ENCODE assay signal across 9 mouse cellular contexts in the genomic region with DNA sequence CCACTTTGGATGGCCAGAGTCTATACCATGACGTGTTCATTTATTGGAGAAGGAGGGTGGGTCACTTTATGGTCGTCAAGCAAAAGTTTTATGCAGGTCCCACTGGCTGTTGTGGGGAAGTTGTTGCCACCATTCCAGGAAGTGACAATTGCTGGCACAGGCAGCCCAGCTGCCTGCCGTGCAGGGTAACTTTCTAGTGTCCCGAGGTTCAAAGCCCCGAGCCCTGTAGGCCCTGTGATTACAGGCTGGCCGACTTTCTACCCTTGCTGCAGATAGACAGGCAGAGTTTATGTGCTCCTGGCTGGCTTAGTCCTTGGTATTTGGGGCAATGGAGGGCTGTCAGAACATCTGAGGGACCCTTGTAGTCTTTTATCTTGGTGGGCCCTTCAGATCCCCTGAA. TPM values are rescaled to one million over a fixed set of nuclear protein-coding genes. Genes with fewer than 3 reads are reported as not detected.
DNase-seq lines count a peak whose midpoint lies in the region; ATAC-seq and TF ChIP-seq lines count a peak whose summit lies in the region.
"Had no signal": no experiment of that assay in that cellular context is flagged by ENCODE, and none has a peak within 500 bp of the region (broad histone marks: within the 10 kb centered on the region; RNA-seq: fewer than 3 reads in every experiment).

No protein-coding gene starts in this region.

- H3K79me2 ChIP-seq in heart, adult 2 months (replicated peaks; ENCODE audit: control insufficient read depth, insufficient read depth, low read length) = peaks cover 9% of the 10 kb centered on the region

- H3K9me3 ChIP-seq in liver, embryonic 13.5 days (replicated peaks) = no peaks in the 10 kb centered on the region
- H3K9me3 ChIP-seq in forebrain, postnatal 0 days (ENCODE audit: low read length) = no peaks in the 10 kb centered on the region

- no peaks in the 10 kb centered on the region for H3K36me3 ChIP-seq in heart, adult 2 months (ENCODE audit: control insufficient read depth, insufficient read depth, low read length)
- H3K36me3 ChIP-seq in liver, embryonic 13.5 days = no peaks in the 10 kb centered on the region
- H3K36me3 ChIP-seq in forebrain, postnatal 0 days (ENCODE audit: insufficient read depth) = no peaks in the 10 kb centered on the region

- no peak overlapping the region; the same call in 1 of the 2 replicates for H3K9ac ChIP-seq in heart, adult 2 months (ENCODE audit: low read depth, low read length)
- H3K9ac ChIP-seq in liver, embryonic 13.5 days = no peak overlapping the region
- H3K9ac ChIP-seq in forebrain, postnatal 0 days = no peak overlapping the region

- no peak for DNase-seq in heart, adult 2 months
- no peak for DNase-seq in heart, postnatal 25 days (ENCODE audit: low spot score)
- DNase-seq in thymus, postnatal 0 days (ENCODE audit: low spot score) = peak; percentile 26
- no peak for DNase-seq in thymus, adult 18-20 months
- DNase-seq in liver, embryonic 13.5 days = no peak
- DNase-seq in urinary bladder, adult 18-20 months (ENCODE audit: low spot score in 2 of 2) = no peak
- no peak for DNase-seq in right cerebral cortex, postnatal 25 days
- DNase-seq in forebrain, postnatal 0 days = no peak

- intact Hi-C loops in heart, adult 2 months (cut with DNase I) = no loop called here
- intact Hi-C loops in heart, postnatal 25 days (cut with DNase I) = no loop called here

- H3K4me2 ChIP-seq in liver, embryonic 13.5 days = peak overlapping the region; percentile 19; the same call in 1 of the 2 replicates
- H3K4me2 ChIP-seq in forebrain, postnatal 0 days (ENCODE audit: low read depth) = no peak overlapping the region

- TF ChIP-seq POLR2A in heart, adult 2 months (IDR thresholded peaks at IDR 0.05; ENCODE audit: insufficient read depth, low read depth, low read length) = no peak

- ATAC-seq in liver, embryonic 13.5 days (ENCODE audit: low read depth) = no peak
- ATAC-seq in forebrain, postnatal 0 days = no peak
- ATAC-seq: hindbrain, embryonic 16.5 days had no signal

- TF ChIP-seq EP300 in heart, adult 2 months (IDR thresholded peaks at IDR 0.05; ENCODE audit: insufficient read depth, low read depth, low read length) = no peak

- H3K4me3 ChIP-seq in heart, adult 2 months = no peak overlapping the region
- no peak overlapping the region for H3K4me3 ChIP-seq in liver, embryonic 13.5 days (replicated peaks)
- H3K4me3 ChIP-seq in forebrain, postnatal 0 days (ENCODE audit: low read depth, low read length) = no peak overlapping the region

- peaks cover 31% of the 10 kb centered on the region for H3K4me1 ChIP-seq in heart, adult 2 months (ENCODE audit: control insufficient read depth, insufficient read depth, low read length)
- peaks cover 92% of the 10 kb centered on the region for H3K4me1 ChIP-seq in liver, embryonic 13.5 days (replicated peaks)
- peaks cover 18% of the 10 kb centered on the region; the same call in 1 of the 2 replicates for H3K4me1 ChIP-seq in forebrain, postnatal 0 days (ENCODE audit: insufficient read depth)

- no peak for TF ChIP-seq CTCF in heart, adult 2 months (IDR thresholded peaks at IDR 0.05)
- no peak for TF ChIP-seq CTCF in forebrain, postnatal 0 days (IDR thresholded peaks at IDR 0.05; ENCODE audit: low read depth)

- H3K27me3 ChIP-seq in heart, adult 2 months (ENCODE audit: control insufficient read depth, insufficient read depth, low read length) = no peaks in the 10 kb centered on the region
- peaks cover 61% of the 10 kb centered on the region for H3K27me3 ChIP-seq in liver, embryonic 13.5 days
- no peaks in the 10 kb centered on the region for H3K27me3 ChIP-seq in forebrain, postnatal 0 days (ENCODE audit: insufficient read depth, low read length)

- 35% methylated on average over 6 of the region's 6 CpGs for WGBS in heart, adult 2 months
- 32% methylated on average over 6 of the region's 6 CpGs for WGBS in liver, embryonic 13.5 days (ENCODE audit: insufficient replicate concordance)
- 54% methylated on average over 6 of the region's 6 CpGs for WGBS in forebrain, postnatal 0 days

- H3K27ac ChIP-seq in heart, adult 2 months = peak overlapping the region; percentile 85
- H3K27ac ChIP-seq in liver, embryonic 13.5 days = peak overlapping the region; percentile 49; the same call in 1 of the 2 replicates
- H3K27ac ChIP-seq in forebrain, postnatal 0 days (ENCODE audit: low read depth, low read length) = no peak overlapping the region

RNA-seq across cellular contexts. Expression of gene Gm21969, which starts 23.5 kb away (rescaled TPM):
- total RNA-seq in heart, adult 2 months (2021) = not detected
- polyA plus RNA-seq in heart, adult 2 months (2012; rRNA removed) = 0.06 TPM in 1 of 2 replicates, not detected in the other
- not detected for total RNA-seq in heart, postnatal 25 days (2021)
- polyA plus RNA-seq in thymus, postnatal 0 days (2015; fragmentation: Nextera tagmentation; extraction: Ambion mirVana) = not detected in 2 replicates
- polyA plus RNA-seq in liver, embryonic 13.5 days (2015; fragmentation: Nextera tagmentation; extraction: Ambion mirVana) = not detected in 2 replicates
- 0.08 TPM in 1 of 2 replicates, not detected in the other for total RNA-seq in forebrain, postnatal 0 days (2014; rRNA removed)
- polyA plus RNA-seq in forebrain, postnatal 0 days (2015; fragmentation: Nextera tagmentation; extraction: Ambion mirVana) = not detected in 2 replicates
- polyA plus RNA-seq: hindbrain, embryonic 16.5 days had no signal

RNA-seq across cellular contexts. Expression of gene Aldh4a1, which starts 43.2 kb away (rescaled TPM):
- total RNA-seq in heart, adult 2 months (2021) = 10 to 100 TPM; 79.7 to 96.7 TPM
- 120 and 149 TPM in 2 replicates for polyA plus RNA-seq in heart, adult 2 months (2012; rRNA removed)
- 10 to 100 TPM; 64.1 to 68.5 TPM for total RNA-seq in heart, postnatal 25 days (2021)
- polyA plus RNA-seq in thymus, postnatal 0 days (2015; fragmentation: Nextera tagmentation; extraction: Ambion mirVana) = 28.9 and 31.7 TPM in 2 replicates
- polyA plus RNA-seq in liver, embryonic 13.5 days (2015; fragmentation: Nextera tagmentation; extraction: Ambion mirVana) = 50.2 and 57.3 TPM in 2 replicates
- total RNA-seq in forebrain, postnatal 0 days (2014; rRNA removed) = 27.7 and 29.1 TPM in 2 replicates
- polyA plus RNA-seq in forebrain, postnatal 0 days (2015; fragmentation: Nextera tagmentation; extraction: Ambion mirVana) = 19.3 and 25.7 TPM in 2 replicates

RNA-seq across cellular contexts. Expression of gene Iffo2, which starts 49.1 kb away (rescaled TPM):
- total RNA-seq in heart, adult 2 months (2021) = 1 to 10 TPM; 4.9 to 5.0 TPM
- 3.1 and 4.5 TPM in 2 replicates for polyA plus RNA-seq in heart, adult 2 months (2012; rRNA removed)
- total RNA-seq in heart, postnatal 25 days (2021) = 1 to 10 TPM; 5.5 to 6.0 TPM
- polyA plus RNA-seq in thymus, postnatal 0 days (2015; fragmentation: Nextera tagmentation; extraction: Ambion mirVana) = 3.1 and 3.7 TPM in 2 replicates
- polyA plus RNA-seq in liver, embryonic 13.5 days (2015; fragmentation: Nextera tagmentation; extraction: Ambion mirVana) = 1.0 and 1.1 TPM in 2 replicates
- total RNA-seq in forebrain, postnatal 0 days (2014; rRNA removed) = 13.8 and 15.8 TPM in 2 replicates
- 3.5 and 5.3 TPM in 2 replicates for polyA plus RNA-seq in forebrain, postnatal 0 days (2015; fragmentation: Nextera tagmentation; extraction: Ambion mirVana)
